Mouse (Mus musculus) adipocyte (in vitro differentiated cells): Measurements from ENCODE around the gene Flvcr1.

Source experiments
- DNase-seq: peaks from one replicate; pipeline ENCODE4 v3.0.0-alpha.2; 2016; ENCODE audit warnings: low spot score

Flvcr1 gene

DNA sequence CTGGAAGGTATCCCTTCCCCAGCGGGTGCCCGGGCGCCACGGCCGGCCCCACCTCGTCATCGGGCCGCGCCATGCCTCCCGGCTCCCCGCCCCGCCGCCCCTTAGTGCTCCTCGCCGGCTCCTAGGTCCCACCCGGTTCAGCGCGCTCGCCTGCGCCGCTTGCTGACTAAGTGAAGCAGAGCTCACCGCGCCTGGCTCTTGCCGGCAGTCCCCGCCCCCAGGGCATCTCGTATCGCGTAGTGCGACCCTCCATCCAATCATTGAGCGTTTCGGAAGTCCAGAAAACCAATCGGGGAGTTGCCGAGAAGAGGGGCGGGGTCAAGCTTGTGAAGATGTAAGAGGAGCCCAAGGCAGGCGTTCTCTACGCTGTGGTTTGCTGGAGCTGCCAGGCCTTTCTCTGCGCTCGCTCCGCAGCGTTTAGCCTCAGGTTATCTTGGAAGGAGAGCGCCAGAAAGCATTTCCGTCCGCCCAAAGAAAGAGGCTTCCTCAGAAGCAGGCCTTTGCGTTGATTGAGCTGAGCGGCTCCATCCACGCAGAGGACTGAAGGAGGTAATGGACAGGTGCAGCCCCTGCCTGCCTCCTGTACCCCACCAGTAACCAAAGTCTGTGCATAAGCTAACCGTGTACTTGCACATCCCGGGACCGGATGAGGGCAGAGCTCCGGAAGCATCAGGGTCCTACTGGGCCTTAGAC lies at the start of gene Flvcr1:
Flvcr1 (minus strand) TSS at position 138 of the 693 bp plus-strand sequence.
- peak; percentile 99 for DNase-seq

- peak; percentile 83 for DNase-seq
Observed at GRCm38 (mm10) chr1:191075199-191075883, 49.4 kb upstream of the Flvcr1 start.

DNA sequence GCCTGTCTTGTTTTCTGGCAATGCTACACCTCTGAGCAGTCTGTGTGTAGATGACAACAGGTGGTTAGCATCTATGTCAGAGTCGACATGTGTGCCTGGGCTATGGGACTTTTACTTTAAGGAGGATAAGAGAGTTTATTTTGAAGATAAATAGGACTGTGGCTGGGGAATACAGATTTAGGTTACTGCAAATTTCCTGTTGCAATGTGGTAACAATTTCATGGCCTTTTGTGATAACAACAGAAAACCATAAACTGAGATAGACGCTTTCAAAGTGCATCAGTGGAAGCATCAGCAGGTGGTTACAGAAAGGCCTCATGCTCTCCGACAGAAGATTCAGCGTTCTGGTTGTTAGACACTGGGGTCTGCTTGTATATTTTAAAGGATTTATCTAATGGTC lies 47.5 kb upstream of the Flvcr1 start:
- no peak for DNase-seq

- peak; percentile 31 for DNase-seq
Observed at GRCm38 (mm10) chr1:191073001-191073400, 47.0 kb upstream of the Flvcr1 start.

GRCm38 (mm10) chr1:191072329-191072913 lies 46.5 kb upstream of the Flvcr1 start:
- no peak for DNase-seq

- DNase-seq: no peak
Observed at GRCm38 (mm10) chr1:191071613-191072012, 45.7 kb upstream of the Flvcr1 start.

GRCm38 (mm10) chr1:191070259-191070658 lies 44.3 kb upstream of the Flvcr1 start:
- no peak for DNase-seq

- no peak for DNase-seq
Observed at GRCm38 (mm10) chr1:191068377-191068776, 42.4 kb upstream of the Flvcr1 start.

DNA sequence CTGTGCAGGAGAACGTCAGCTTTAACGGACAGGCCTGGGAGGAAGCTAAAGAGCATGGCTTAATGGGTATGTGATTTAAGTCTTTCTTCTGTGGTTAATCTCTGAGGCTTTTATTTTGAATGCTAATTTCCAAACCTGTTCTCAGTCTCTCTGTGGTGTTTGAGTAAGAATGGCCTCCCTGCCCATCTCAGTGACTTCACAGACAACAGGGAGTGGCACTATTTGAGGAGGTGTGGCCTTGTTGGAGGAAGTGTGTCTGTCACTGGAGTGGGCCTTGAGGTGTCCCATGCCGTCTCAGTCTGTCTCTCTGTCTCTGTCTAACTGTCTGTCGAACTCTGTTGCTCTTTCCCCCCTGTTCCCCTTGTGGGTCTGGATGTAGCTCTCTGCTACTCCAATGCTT lies 39.2 kb upstream of the Flvcr1 start:
- no peak for DNase-seq

GRCm38 (mm10) chr1:191064535-191064934 lies 38.6 kb upstream of the Flvcr1 start:
- DNase-seq: no peak

GRCm38 (mm10) chr1:191063700-191064099 lies 37.7 kb upstream of the Flvcr1 start:
- no peak for DNase-seq

DNA sequence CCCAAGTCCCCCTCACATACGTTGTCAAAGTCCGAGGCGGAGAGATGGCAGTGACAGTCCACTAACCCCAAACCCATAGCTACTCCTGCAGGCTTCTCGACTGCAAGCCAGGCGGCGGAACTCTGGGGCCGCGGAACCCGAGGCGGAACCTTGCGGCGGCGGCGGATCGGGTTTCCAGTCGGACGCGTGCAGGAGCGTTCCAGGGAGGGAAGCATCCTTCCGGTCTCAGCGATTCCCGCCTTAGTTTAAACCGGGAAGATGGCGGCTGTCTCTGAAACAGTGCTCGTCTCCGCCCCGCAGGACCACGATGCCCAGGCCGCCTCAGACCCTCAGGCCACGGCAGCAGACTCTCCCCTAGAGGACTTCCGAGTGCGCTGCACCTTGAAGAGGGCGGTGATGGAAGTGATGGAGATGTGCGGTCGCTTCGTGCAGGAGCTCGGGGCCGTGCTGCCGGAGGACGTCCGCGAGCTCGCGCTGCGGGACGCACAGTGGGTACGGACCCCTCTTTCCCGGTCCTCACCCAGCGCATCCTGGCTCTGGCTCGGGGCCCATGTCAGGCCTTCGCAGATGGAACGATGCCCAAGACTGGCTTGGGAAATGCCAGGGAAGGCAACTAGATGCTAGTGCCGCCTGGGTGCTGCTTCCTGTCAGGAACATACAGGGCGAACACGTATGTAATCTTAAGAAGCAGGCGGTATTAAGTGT lies 37.0 kb upstream of the Flvcr1 start, which contains the start of the genes Tatdn3 and Nsl1:
Tatdn3 (minus strand) TSS at position 152 of the 705 bp plus-strand sequence.
Nsl1 (plus strand) TSS at position 232 of the 705 bp plus-strand sequence.
- DNase-seq: peak; percentile 84

GRCm38 (mm10) chr1:191062241-191062780 lies 36.4 kb upstream of the Flvcr1 start:
- no peak for DNase-seq

- no peak for DNase-seq
Observed at GRCm38 (mm10) chr1:191057461-191057860, 31.5 kb upstream of the Flvcr1 start.

DNA sequence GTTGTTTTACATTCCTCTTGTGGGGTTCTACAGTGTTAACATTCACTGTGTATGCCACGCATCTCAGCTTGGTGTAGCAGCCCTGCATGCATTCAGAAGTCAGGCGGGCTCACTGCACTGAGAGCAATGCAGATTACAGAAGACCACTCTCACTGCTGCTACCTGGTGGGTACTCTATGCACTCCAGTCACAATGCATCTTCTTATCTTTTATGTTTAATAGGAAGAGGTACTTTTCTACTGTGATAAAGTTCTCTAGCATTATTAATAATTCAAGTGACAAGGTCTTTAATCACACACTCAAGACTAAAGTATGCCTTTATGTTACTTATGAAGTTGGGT lies 29.5 kb upstream of the Flvcr1 start:
- no peak for DNase-seq

DNA sequence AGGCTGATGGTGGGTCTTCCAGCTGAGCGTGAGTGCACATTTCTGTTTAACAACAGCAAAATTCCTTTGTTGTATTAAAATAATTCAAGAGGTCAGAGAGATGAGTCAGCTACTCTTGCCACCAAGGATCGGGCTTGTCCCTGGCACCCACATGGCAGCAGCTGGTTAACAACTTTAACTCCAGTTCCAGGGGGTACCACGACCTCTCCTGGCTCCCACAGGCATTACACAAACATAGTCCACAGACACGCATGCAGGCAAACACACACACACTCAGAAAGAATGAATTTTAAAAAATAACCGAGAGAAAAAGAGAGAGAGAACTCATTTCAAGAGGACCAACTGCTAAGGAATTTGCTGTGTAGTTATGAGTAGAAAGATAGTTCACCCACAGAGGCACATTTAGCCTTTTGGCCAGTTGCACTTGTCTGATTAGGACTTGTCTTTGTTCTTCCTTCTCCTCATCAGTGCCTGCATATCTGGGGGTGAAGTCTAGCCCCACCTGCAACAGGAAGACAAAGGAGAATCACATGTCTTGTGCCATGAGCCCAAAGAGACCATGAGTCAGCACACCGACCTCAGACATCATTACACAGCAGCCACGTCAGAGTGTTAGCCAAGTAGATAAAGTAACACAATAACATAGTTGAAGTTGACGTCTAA lies 29.0 kb upstream of the Flvcr1 start:
- no peak for DNase-seq

GRCm38 (mm10) chr1:191053555-191053954 lies 27.6 kb upstream of the Flvcr1 start:
- DNase-seq: no peak

GRCm38 (mm10) chr1:191046231-191046824 lies 20.4 kb upstream of the Flvcr1 start:
- peak; percentile 17 for DNase-seq

GRCm38 (mm10) chr1:191045264-191045663 lies 19.3 kb upstream of the Flvcr1 start:
- no peak for DNase-seq

DNA sequence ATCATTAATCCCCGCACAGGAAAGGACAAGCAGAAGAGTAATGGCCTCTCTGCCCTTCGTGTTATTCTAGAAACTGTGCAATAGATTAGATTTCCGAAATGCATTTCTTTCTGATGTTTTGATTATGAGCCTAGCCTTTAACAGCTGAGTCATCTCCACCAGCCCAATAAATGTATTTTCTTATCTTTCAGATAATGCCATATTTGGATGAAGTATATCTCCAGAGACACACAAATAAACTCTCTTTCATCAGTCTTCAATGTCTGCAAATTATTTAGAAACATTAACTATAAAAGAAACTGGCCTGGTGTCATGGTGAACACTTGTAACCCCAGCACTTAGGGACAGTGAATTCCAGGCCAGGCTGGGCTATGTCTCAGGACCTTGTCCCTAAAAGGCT lies 16.7 kb upstream of the Flvcr1 start:
- DNase-seq: no peak

GRCm38 (mm10) chr1:191042106-191042505 lies 16.1 kb upstream of the Flvcr1 start:
- no peak for DNase-seq
